Mouse (Mus musculus): ENCODE measurements around the gene Wfdc17. TPM values are rescaled to one million over a fixed set of nuclear protein-coding genes. Genes with fewer than 3 reads are reported as not detected.

The Wfdc17 gene
- 56.3 TPM for polyA plus RNA-seq (2015; fragmentation: Illumina TruSeq; extraction: RNeasy Lipid Tissue Mini Kit (QIAGEN cat#74804); ENCODE audit: insufficient read depth, low replicate concordance)

DNA sequence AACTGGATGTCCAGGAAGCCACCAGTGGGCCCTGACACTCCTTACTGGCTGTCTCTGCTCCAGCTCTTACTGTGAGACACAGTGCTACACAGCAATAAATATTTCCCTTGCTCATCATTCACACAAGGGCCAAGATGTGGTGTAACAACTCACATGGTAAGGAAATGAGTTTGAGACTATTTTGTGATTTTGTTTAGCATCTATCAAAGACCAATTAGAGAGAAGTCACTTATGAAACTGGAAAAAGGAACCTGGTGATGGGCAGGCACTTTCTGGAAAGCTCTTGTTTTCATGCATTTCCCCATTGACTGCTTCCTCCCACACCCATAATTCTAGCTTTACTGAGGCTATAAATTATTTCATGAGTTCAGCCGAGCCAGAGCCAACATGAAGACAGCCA, at the start of gene Wfdc17:
Gene Wfdc17 (plus strand): TSS at position 287 of the 400 bp plus-strand sequence.

DNA sequence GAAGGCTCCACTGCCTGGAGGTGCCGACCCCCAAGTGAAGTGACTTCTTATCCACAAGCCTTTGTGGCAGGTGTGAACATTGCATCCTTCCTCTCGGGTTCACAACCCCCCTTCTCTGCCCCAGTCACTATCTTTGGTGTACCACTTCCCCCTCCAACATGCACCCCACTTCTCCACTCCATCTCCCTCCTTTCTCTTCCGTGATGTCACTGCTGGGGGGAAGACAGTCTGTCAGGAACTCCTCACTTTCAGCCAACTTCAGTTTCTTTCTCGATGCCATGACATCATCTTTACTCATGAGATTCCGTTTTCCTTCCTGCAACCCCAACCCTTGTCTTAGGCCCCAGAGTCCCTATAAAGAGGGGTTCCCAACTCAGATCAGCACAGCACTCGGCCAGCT, 41.6 kb upstream of the Wfdc17 start, which contains the start of gene Ccl4:
Gene Ccl4 (plus strand): TSS at position 381 of the 400 bp plus-strand sequence.

DNA sequence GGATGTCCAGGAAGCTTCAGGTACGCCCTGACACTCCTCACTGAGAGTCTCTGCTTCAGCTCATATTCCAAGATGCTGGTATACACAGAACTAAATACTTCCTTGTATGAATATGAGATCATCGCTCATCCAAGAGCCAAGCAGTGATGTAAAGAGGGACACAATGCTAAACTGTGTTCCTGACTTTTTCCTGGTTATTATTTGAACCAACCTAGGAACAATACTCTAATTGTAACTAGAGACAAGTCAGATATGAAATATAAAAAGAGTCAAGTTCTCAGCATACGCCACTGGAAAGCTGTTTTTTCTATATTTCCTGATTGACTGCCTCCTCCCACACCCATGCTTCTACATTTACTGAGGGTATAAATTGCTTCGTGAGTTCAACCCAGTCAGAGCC, 4.9 kb downstream of the Wfdc17 start, which contains the start of gene Wfdc18:
Gene Wfdc18 (plus strand): TSS at position 301 of the 400 bp plus-strand sequence.

DNA sequence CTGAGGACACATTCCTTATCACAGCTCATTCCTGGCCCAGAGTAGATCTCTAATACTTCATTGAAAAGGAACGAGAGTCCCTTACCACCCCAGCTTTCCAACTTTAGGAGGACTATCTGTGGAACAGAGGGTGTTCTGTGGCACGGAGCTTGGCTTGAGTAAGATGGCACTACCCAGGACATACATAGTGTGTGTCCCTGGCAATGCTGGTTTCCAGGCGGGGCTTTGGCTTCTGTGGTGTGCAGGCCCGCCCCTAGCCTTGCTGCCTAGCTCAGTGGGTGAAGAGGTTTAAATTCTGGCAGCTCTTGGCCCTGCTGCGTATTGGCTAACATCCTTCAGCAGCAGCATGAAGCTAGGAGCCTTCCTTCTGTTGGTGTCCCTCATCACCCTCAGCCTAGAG, 42.9 kb downstream of the Wfdc17 start, which contains the start of gene Wfdc21:
Gene Wfdc21 (plus strand): TSS at position 260 of the 400 bp plus-strand sequence.

DNA sequence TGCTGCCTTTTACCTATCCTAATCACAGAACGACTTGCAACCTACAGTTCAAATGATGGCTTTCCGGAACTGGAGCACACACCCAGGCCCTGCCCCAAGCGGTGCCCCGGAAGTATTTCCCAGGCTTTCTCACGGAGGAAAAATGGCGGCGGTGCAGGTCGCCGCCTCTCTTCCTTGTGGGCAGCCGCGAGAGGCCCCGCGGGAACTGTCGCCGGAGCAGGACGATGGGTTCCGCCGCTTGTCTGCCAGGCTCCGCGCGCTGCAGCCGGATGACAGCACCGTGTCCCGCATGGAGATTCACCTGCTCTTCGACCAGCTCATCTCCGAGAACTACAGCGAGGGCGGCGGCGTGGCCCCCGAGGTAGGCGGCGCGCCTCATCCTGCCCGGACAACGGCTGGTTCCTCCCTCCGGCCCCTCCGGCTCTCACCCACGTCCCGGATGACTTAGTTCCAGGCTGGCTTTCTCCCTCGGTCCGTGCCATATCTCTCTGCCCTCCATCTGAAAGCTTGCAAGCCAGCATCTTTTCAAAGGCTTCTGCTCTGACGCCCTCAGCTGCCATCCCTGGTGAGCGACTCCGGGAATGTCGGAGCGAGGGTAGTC, 49.9 kb downstream of the Wfdc17 start, which contains the start of gene Heatr6:
Gene Heatr6 (plus strand): TSS at position 116 of the 601 bp plus-strand sequence.

Other genes with a start within 250 kb of the Wfdc17 start
- 2.4 TPM for gene Mmp28, start 240.9 kb upstream of the Wfdc17 start, polyA plus RNA-seq (2015; fragmentation: Illumina TruSeq; extraction: RNeasy Lipid Tissue Mini Kit (QIAGEN cat#74804); ENCODE audit: insufficient read depth, low replicate concordance)
- gene Taf15, start 230.9 kb upstream of the Wfdc17 start, polyA plus RNA-seq (2015; fragmentation: Illumina TruSeq; extraction: RNeasy Lipid Tissue Mini Kit (QIAGEN cat#74804); ENCODE audit: insufficient read depth, low replicate concordance): 159 TPM
- gene Heatr9, start 181.8 kb upstream of the Wfdc17 start, polyA plus RNA-seq (2015; fragmentation: Illumina TruSeq; extraction: RNeasy Lipid Tissue Mini Kit (QIAGEN cat#74804); ENCODE audit: insufficient read depth, low replicate concordance): 2.9 TPM
- gene Ccl5, start 173.5 kb upstream of the Wfdc17 start, polyA plus RNA-seq (2015; fragmentation: Illumina TruSeq; extraction: RNeasy Lipid Tissue Mini Kit (QIAGEN cat#74804); ENCODE audit: insufficient read depth, low replicate concordance): 219 TPM
- 33.6 TPM for gene Ccl9, start 125.4 kb upstream of the Wfdc17 start, polyA plus RNA-seq (2015; fragmentation: Illumina TruSeq; extraction: RNeasy Lipid Tissue Mini Kit (QIAGEN cat#74804); ENCODE audit: insufficient read depth, low replicate concordance)
- 72.6 TPM for gene Ccl6, start 110.9 kb upstream of the Wfdc17 start, polyA plus RNA-seq (2015; fragmentation: Illumina TruSeq; extraction: RNeasy Lipid Tissue Mini Kit (QIAGEN cat#74804); ENCODE audit: insufficient read depth, low replicate concordance)
- gene Rpl9-ps1, start 58.4 kb upstream of the Wfdc17 start, polyA plus RNA-seq (2015; fragmentation: Illumina TruSeq; extraction: RNeasy Lipid Tissue Mini Kit (QIAGEN cat#74804); ENCODE audit: insufficient read depth, low replicate concordance): not detected
- gene Ccl3, start 54.6 kb upstream of the Wfdc17 start, polyA plus RNA-seq (2015; fragmentation: Illumina TruSeq; extraction: RNeasy Lipid Tissue Mini Kit (QIAGEN cat#74804); ENCODE audit: insufficient read depth, low replicate concordance): 3.9 TPM
- 2.9 TPM for gene Ccl4, start 41.4 kb upstream of the Wfdc17 start, polyA plus RNA-seq (2015; fragmentation: Illumina TruSeq; extraction: RNeasy Lipid Tissue Mini Kit (QIAGEN cat#74804); ENCODE audit: insufficient read depth, low replicate concordance)
- 0.51 TPM for gene Wfdc18, start 5.0 kb downstream of the Wfdc17 start, polyA plus RNA-seq (2015; fragmentation: Illumina TruSeq; extraction: RNeasy Lipid Tissue Mini Kit (QIAGEN cat#74804); ENCODE audit: insufficient read depth, low replicate concordance)
- gene Wfdc21, start 42.9 kb downstream of the Wfdc17 start, polyA plus RNA-seq (2015; fragmentation: Illumina TruSeq; extraction: RNeasy Lipid Tissue Mini Kit (QIAGEN cat#74804); ENCODE audit: insufficient read depth, low replicate concordance): 6.7 TPM
- gene Heatr6, start 49.7 kb downstream of the Wfdc17 start, polyA plus RNA-seq (2015; fragmentation: Illumina TruSeq; extraction: RNeasy Lipid Tissue Mini Kit (QIAGEN cat#74804); ENCODE audit: insufficient read depth, low replicate concordance): 21.0 TPM
- 0.10 TPM for gene Hnf1b, start 146.1 kb downstream of the Wfdc17 start, polyA plus RNA-seq (2015; fragmentation: Illumina TruSeq; extraction: RNeasy Lipid Tissue Mini Kit (QIAGEN cat#74804); ENCODE audit: insufficient read depth, low replicate concordance)
- gene Ddx52, start 238.1 kb downstream of the Wfdc17 start, polyA plus RNA-seq (2015; fragmentation: Illumina TruSeq; extraction: RNeasy Lipid Tissue Mini Kit (QIAGEN cat#74804); ENCODE audit: insufficient read depth, low replicate concordance): 57.5 TPM

Measured in spleen, adult 10 weeks (tissue).